Mouse (Mus musculus) adrenal gland, postnatal 36 days (tissue): ENCODE measurements around the gene Ttc21b. TPM values are rescaled to one million over a fixed set of nuclear protein-coding genes. Genes with fewer than 3 reads are reported as not detected.

ENCODE experiments used
- DNase-seq, 2 experiments: peaks; one replicate each; pipeline ENCODE4 v3.0.0; 2021; ENCODE audit warnings: mixed read lengths in 1 of 2
- total RNA-seq, 2 experiments: library from RNA; stranded (reverse); gene quantifications; 2 replicates each; pipeline ENCODE4 v1.2.3; 2021

The Ttc21b gene
- total RNA-seq, 2 experiments from 2014 or later, result 5.7 to 13.1 TPM

DNA sequence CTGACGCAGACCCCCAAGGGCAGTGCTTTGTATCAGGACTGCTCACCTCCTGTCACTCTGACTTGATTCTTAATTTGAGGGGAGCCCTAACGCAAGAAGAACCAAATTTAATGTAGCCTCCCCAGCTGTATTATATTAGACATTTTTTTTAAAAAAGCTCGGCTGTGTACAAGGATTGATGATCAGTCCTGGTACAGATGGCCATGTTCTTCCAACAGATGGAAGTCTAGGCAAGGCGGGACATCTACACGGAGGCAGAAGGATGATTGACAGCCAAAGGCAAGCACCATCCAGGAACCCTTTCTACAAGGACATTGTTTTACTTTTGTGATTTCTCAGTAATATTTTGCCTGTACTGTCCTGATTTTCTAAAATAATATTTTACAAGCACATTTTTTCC lies 83.3 kb downstream of the Ttc21b start:
- no peak for DNase-seq

DNA sequence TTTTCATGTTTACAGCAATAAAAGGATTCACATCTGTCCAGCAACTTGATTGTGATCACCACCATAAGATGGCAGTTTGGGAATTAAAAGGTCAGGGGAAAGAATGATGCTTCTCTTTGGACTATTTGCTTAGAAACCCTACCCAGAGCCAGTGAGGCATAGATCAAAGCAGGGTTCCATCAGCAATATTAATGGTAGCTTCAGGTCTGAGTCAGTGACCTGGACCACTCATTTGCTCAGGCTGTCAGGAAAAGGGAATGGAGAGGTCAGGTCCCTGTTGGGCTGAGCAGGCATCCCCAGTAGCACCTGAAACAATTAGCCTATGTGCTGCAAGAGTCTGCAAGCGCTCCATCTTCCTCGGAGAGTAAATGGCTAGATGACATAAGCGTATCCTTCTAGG lies 84.8 kb downstream of the Ttc21b start:
- DNase-seq, result no peak

- DNase-seq, result no peak
Measured at GRCm38 (mm10) chr2:66170721-66171120, 85.7 kb downstream of the Ttc21b start.

- no peak for DNase-seq
Measured at GRCm38 (mm10) chr2:66165025-66165424, 91.4 kb downstream of the Ttc21b start.

GRCm38 (mm10) chr2:66158140-66158915 lies 98.1 kb downstream of the Ttc21b start:
- DNase-seq, result no peak

DNA sequence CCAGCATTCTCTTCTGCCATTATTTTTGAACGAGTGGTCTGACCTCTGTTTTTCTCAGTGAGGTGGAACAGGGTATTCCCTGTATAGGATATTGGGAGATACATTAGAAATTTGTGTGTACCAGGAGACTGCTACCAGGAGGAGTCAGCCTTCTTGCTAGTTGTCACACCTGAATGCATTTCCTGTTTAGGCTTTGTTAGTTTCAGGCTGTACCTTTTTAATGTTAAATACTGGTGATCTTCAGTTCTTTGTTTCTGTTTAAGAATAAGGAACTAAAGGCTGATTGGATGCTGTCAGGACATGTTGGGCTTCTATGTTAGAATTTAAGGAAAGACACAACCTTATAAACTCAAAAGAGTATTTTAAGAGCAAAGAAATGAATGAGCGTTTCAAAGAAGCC lies 105.0 kb downstream of the Ttc21b start:
- DNase-seq, result no peak

GRCm38 (mm10) chr2:66150531-66150930 lies 105.9 kb downstream of the Ttc21b start:
- no peak for DNase-seq

DNA sequence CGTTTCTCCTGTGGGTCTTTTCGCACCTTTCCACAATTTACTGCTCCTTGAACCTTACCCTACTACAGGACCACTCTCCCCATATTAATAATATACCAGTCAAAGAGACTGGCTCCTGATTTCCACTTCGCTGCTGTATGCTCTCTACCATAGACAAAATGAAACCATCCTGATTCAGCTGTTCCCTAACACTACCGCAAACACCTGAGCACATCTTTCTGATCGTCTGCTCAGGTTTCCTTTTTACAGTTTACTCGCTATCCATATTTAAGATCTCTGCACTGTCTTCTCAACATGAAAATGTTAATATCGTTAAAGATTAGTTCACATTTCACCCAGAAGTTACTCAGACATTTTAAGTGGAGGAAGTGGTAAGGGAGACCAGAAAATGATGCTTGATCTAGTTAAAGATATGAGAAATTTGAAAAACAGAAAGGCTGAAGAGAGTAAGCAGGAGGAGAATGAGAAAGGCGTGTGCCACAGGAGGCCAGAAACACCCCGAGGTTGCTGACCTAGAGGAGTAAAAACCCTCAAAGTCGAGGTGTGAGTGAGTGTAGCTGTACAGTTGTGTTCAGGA lies 107.7 kb downstream of the Ttc21b start:
- DNase-seq, result no peak

DNA sequence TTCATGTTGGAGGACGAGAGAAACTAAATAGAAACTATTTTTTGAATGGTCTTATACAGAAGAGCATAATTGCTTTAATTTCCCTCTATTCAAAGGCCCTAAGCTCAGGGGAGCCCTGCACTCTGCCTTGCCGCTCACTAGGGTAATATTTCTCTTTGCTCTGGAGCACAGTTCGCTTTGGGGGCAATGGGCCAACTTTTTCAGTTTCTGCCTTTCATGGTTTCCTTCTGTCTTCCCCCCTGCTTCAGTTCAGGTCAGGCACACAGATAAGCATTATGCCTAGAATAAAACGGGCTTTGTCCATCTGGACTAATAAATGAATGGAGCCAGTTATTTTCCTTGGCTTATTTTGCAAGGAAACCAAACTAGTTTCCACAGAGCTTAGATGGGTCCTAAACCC lies 109.9 kb downstream of the Ttc21b start:
- DNase-seq, result no peak

DNA sequence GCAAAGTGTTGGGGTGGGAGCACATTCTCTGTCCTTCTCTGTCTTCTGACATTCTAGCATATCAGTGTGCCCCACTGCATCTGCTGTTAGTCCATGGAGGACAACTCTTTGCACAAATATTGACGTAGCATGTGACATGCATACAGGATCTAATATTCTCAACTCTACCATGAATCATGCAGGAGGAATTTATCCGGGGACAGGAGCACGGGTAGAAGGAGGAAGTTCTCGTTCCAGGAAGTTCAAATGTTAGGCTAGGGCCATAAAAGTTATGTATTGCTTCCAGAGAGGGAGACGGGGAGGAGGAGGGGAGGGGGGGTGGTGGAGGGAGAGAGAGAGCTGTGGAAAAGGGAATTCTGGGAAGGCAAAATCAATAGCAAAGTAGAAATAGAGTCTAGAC lies 111.6 kb downstream of the Ttc21b start:
- no peak for DNase-seq

DNA sequence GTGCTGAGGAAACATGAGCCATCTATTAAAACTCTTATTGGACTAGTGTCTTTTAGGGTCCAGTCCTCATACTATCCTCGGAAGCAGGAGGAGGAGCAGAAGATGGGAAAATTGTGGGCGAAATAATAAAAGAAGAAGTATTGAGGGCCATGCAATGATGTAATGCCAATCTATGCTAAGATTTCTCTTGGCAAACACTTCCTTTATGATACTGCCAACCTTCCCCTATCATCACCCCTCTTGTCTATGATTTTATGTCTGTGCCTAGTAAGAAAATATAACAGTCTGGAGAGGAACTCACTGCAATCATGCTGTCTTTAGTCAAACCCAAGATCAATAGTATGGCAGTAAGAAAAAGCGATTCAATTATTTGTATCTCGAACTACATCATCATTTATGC lies 113.1 kb downstream of the Ttc21b start:
- no peak for DNase-seq

- no peak for DNase-seq
Measured at GRCm38 (mm10) chr2:66142711-66143110, 113.7 kb downstream of the Ttc21b start.

- DNase-seq, result no peak
Measured at GRCm38 (mm10) chr2:66142268-66142667, 114.1 kb downstream of the Ttc21b start.

DNA sequence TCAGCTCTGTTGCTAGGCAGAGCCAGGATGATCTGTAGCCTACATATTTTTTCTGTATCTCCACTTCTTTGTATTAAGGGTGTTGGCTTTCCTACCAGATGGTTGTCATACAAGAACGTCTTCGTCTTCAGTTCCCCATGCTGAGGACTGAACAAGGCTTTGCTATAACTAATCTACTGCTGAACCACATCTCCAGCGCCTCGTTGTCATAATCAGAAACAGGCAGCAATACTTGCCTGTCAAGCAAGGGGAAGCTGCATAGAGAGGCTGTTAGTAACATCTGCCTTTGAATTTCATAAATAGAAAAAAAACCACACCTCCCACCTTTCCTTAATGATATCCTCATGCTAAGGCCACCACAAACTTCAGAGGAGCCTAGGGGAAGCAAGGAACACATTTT lies 116.2 kb downstream of the Ttc21b start:
- no peak for DNase-seq

Other genes starting within 250 kb of the Ttc21b start
- gene Galnt3, start 131.6 kb downstream of the Ttc21b start, total RNA-seq, result 1 to 10 TPM in 1 of 2 experiments, under 1 TPM in 1; 0.63 to 2.0 TPM
- gene Scn1a, start 184.2 kb upstream of the Ttc21b start, total RNA-seq, result under 1 TPM; 0.13 to 0.26 TPM